ENCODE assay signal across 7 mouse cellular contexts in the genomic region with DNA sequence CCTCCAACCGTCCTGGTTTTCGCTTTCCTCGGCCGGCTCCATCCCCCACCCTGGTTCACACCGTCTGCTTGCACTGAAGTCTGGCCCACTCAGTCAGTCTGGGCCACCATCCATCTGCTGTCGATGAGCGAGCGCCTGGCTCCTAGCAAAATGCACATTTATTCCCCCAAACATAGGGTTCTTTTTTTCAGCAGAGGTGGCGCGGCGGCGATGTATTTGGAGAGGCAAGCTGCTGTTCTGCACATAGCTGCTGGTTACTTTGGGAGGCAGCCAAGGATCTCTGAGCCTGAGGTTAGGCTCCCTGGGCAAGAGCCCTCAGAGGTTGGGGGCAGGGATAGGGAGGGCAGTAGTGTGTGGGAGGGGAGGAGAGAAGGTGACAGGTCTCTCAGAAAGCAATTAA. TPM values are rescaled to one million over a fixed set of nuclear protein-coding genes. Genes with fewer than 3 reads are reported as not detected.
DNase-seq lines count a peak whose midpoint lies in the region; ATAC-seq lines count a peak whose summit lies in the region.

No protein-coding gene starts in this region.

- peaks cover 3% of the 10 kb centered on the region; the same call in 1 of the 2 replicates for H3K9me3 ChIP-seq in embryonic facial prominence, embryonic 10.5 days
- no peaks in the 10 kb centered on the region for H3K9me3 ChIP-seq in heart, embryonic 13.5 days
- H3K9me3 ChIP-seq in liver, embryonic 16.5 days (replicated peaks; ENCODE audit: control insufficient read depth, low read length) = no peaks in the 10 kb centered on the region

- H3K9ac ChIP-seq in heart, embryonic 13.5 days = peak overlapping the region; percentile 29
- no peak overlapping the region for H3K9ac ChIP-seq in liver, embryonic 16.5 days (ENCODE audit: low read depth, low read length)

- DNase-seq in embryonic facial prominence, embryonic 10.5 days (ENCODE audit: low spot score) = peak; percentile 47
- peak; percentile 84 to 89 for DNase-seq in kidney, postnatal 36 days
- DNase-seq in right cerebral cortex, postnatal 25 days = peak; percentile 86
- DNase-seq in urinary bladder, postnatal 36 days (ENCODE audit: low spot score in 2 of 2) = no peak

- 43% methylated on average over 12 of the region's 12 CpGs for WGBS in embryonic facial prominence, embryonic 10.5 days
- WGBS in heart, embryonic 13.5 days = 42% methylated on average over 12 of the region's 12 CpGs
- 79% methylated on average over 12 of the region's 12 CpGs for WGBS in liver, embryonic 16.5 days (ENCODE audit: insufficient replicate concordance)

- H3K27me3 ChIP-seq in embryonic facial prominence, embryonic 10.5 days (replicated peaks; ENCODE audit: low read depth, poor library complexity, severe bottlenecking) = no peaks in the 10 kb centered on the region
- H3K27me3 ChIP-seq in heart, embryonic 13.5 days (replicated peaks) = no peaks in the 10 kb centered on the region
- no peaks in the 10 kb centered on the region for H3K27me3 ChIP-seq in liver, embryonic 16.5 days (ENCODE audit: control insufficient read depth, insufficient read depth, low read depth, low read length)

- ATAC-seq in cerebellum, adult (ENCODE audit: insufficient number of reproducible peaks, low FRiP score, low TSS enrichment) = peak; percentile 69; the same call in 1 of the 2 replicates
- ATAC-seq in heart, embryonic 13.5 days (ENCODE audit: extremely low read depth, insufficient number of reproducible peaks, low FRiP score, low TSS enrichment) = no peak
- ATAC-seq in liver, embryonic 16.5 days (ENCODE audit: low read depth) = peak; percentile 63; the same call in 1 of the 2 replicates

- peak overlapping the region; percentile 34 for H3K4me2 ChIP-seq in heart, embryonic 13.5 days
- H3K4me2 ChIP-seq in liver, embryonic 16.5 days (ENCODE audit: low read depth, low read length) = no peak overlapping the region; the same call in 1 of the 2 replicates

- peak overlapping the region; percentile 83 for H3K27ac ChIP-seq in embryonic facial prominence, embryonic 10.5 days (replicated peaks)
- H3K27ac ChIP-seq in heart, embryonic 13.5 days (replicated peaks) = peak overlapping the region; percentile 30
- H3K27ac ChIP-seq in liver, embryonic 16.5 days (ENCODE audit: low read length) = no peak overlapping the region

- H3K4me3 ChIP-seq in embryonic facial prominence, embryonic 10.5 days = peak overlapping the region; percentile 29
- no peak overlapping the region for H3K4me3 ChIP-seq in heart, embryonic 13.5 days
- H3K4me3 ChIP-seq in liver, embryonic 16.5 days (ENCODE audit: low read depth, low read length) = no peak overlapping the region

- H3K36me3 ChIP-seq in embryonic facial prominence, embryonic 10.5 days (replicated peaks) = no peaks in the 10 kb centered on the region
- no peaks in the 10 kb centered on the region for H3K36me3 ChIP-seq in heart, embryonic 13.5 days
- H3K36me3 ChIP-seq in liver, embryonic 16.5 days (ENCODE audit: control insufficient read depth, insufficient read depth) = no peaks in the 10 kb centered on the region

- H3K4me1 ChIP-seq in embryonic facial prominence, embryonic 10.5 days = peaks cover 58% of the 10 kb centered on the region
- H3K4me1 ChIP-seq in heart, embryonic 13.5 days = peaks cover 24% of the 10 kb centered on the region
- H3K4me1 ChIP-seq in liver, embryonic 16.5 days (ENCODE audit: control insufficient read depth, low read depth, low read length) = peaks cover 4% of the 10 kb centered on the region

RNA-seq across cellular contexts. Expression of a gene that starts 24.0 kb away (rescaled TPM):
- polyA plus RNA-seq in embryonic facial prominence, embryonic 10.5 days (2016; fragmentation: Nextera tagmentation; extraction: Ambion mirVana) = 0.18 TPM in 1 of 2 replicates, not detected in the other
- not detected in 2 replicates for polyA plus RNA-seq in heart, embryonic 13.5 days (2015; fragmentation: Nextera tagmentation; extraction: Ambion mirVana)
- polyA plus RNA-seq in liver, embryonic 16.5 days (2015; fragmentation: Nextera tagmentation; extraction: Ambion mirVana) = not detected in 2 replicates

RNA-seq across cellular contexts. Expression of a gene that starts 27.0 kb away (rescaled TPM):
- polyA plus RNA-seq in embryonic facial prominence, embryonic 10.5 days (2016; fragmentation: Nextera tagmentation; extraction: Ambion mirVana) = 10.0 and 17.0 TPM in 2 replicates
- 0.24 TPM in 1 of 2 replicates, not detected in the other for polyA plus RNA-seq in heart, embryonic 13.5 days (2015; fragmentation: Nextera tagmentation; extraction: Ambion mirVana)
- polyA plus RNA-seq in liver, embryonic 16.5 days (2015; fragmentation: Nextera tagmentation; extraction: Ambion mirVana) = not detected in 2 replicates

RNA-seq across cellular contexts. Expression of a gene that starts 28.2 kb away (rescaled TPM):
- polyA plus RNA-seq in embryonic facial prominence, embryonic 10.5 days (2016; fragmentation: Nextera tagmentation; extraction: Ambion mirVana) = 62.2 and 62.5 TPM in 2 replicates
- polyA plus RNA-seq in heart, embryonic 13.5 days (2015; fragmentation: Nextera tagmentation; extraction: Ambion mirVana) = 20.6 and 20.7 TPM in 2 replicates
- 19.5 and 20.2 TPM in 2 replicates for polyA plus RNA-seq in liver, embryonic 16.5 days (2015; fragmentation: Nextera tagmentation; extraction: Ambion mirVana)

RNA-seq across cellular contexts. Expression of a gene that starts 57.5 kb away (rescaled TPM):
- polyA plus RNA-seq in embryonic facial prominence, embryonic 10.5 days (2016; fragmentation: Nextera tagmentation; extraction: Ambion mirVana) = 1.3 and 2.0 TPM in 2 replicates
- polyA plus RNA-seq in heart, embryonic 13.5 days (2015; fragmentation: Nextera tagmentation; extraction: Ambion mirVana) = 0.17 TPM in 1 of 2 replicates, not detected in the other
- 0.09 and 0.17 TPM in 2 replicates for polyA plus RNA-seq in liver, embryonic 16.5 days (2015; fragmentation: Nextera tagmentation; extraction: Ambion mirVana)

Comparison
In these comparisons a context has a peak if more than half of its experiments do, and no peak if none do; other contexts are left out.
1. DNase-seq: peak in embryonic facial prominence, embryonic 10.5 days (single experiment), kidney, postnatal 36 days (2 of 2) and right cerebral cortex, postnatal 25 days (single experiment); none in urinary bladder, postnatal 36 days (0 of 2).